Mouse (Mus musculus): ENCODE measurements around the gene Rasal2.

Rasal2 gene

GRCm38 (mm10) chr1:157343519-157343918 lies 68.9 kb downstream of the Rasal2 start:
- DNase-seq (ENCODE audit: low read depth, low spot score): peak; percentile 38

GRCm38 (mm10) chr1:157334834-157335233 lies 77.6 kb downstream of the Rasal2 start:
- DNase-seq (ENCODE audit: low read depth, low spot score): no peak

GRCm38 (mm10) chr1:157328068-157328467 lies 84.3 kb downstream of the Rasal2 start:
- DNase-seq (ENCODE audit: low read depth, low spot score): no peak

- no peak for DNase-seq (ENCODE audit: low read depth, low spot score)
These were observed 89.3 kb downstream of the Rasal2 start for GRCm38 (mm10) chr1:157323091-157323490.

GRCm38 (mm10) chr1:157318896-157319295 lies 93.5 kb downstream of the Rasal2 start:
- no peak for DNase-seq (ENCODE audit: low read depth, low spot score)

- no peak for DNase-seq (ENCODE audit: low read depth, low spot score)
These were observed 111.1 kb downstream of the Rasal2 start for GRCm38 (mm10) chr1:157301266-157301665.

- no peak for DNase-seq (ENCODE audit: low read depth, low spot score)
These were observed 112.8 kb downstream of the Rasal2 start for GRCm38 (mm10) chr1:157299559-157299958.

- no peak for DNase-seq (ENCODE audit: low read depth, low spot score)
These were observed 113.4 kb downstream of the Rasal2 start for GRCm38 (mm10) chr1:157298990-157299389.

GRCm38 (mm10) chr1:157297137-157297536 lies 115.3 kb downstream of the Rasal2 start:
- DNase-seq (ENCODE audit: low read depth, low spot score): no peak

GRCm38 (mm10) chr1:157295868-157296267 lies 116.5 kb downstream of the Rasal2 start:
- no peak for DNase-seq (ENCODE audit: low read depth, low spot score)

- DNase-seq (ENCODE audit: low read depth, low spot score): no peak
These were observed 122.2 kb downstream of the Rasal2 start for GRCm38 (mm10) chr1:157290173-157290572.

- DNase-seq (ENCODE audit: low read depth, low spot score): no peak
These were observed 123.1 kb downstream of the Rasal2 start for GRCm38 (mm10) chr1:157289251-157289650.

- peak; percentile 36 for DNase-seq (ENCODE audit: low read depth, low spot score)
These were observed 125.8 kb downstream of the Rasal2 start for GRCm38 (mm10) chr1:157286561-157286960.

GRCm38 (mm10) chr1:157285366-157285765 lies 127.0 kb downstream of the Rasal2 start:
- DNase-seq (ENCODE audit: low read depth, low spot score): no peak

GRCm38 (mm10) chr1:157280781-157281180 lies 131.6 kb downstream of the Rasal2 start:
- no peak for DNase-seq (ENCODE audit: low read depth, low spot score)

GRCm38 (mm10) chr1:157275672-157276307 lies 136.6 kb downstream of the Rasal2 start:
- no peak for DNase-seq (ENCODE audit: low read depth, low spot score)

GRCm38 (mm10) chr1:157267894-157268293 lies 144.5 kb downstream of the Rasal2 start:
- no peak for DNase-seq (ENCODE audit: low read depth, low spot score)

GRCm38 (mm10) chr1:157256562-157256961 lies 155.8 kb downstream of the Rasal2 start:
- peak; percentile 30 for DNase-seq (ENCODE audit: low read depth, low spot score)

GRCm38 (mm10) chr1:157255776-157256175 lies 156.6 kb downstream of the Rasal2 start:
- DNase-seq (ENCODE audit: low read depth, low spot score): no peak

GRCm38 (mm10) chr1:157253600-157254490 lies 158.6 kb downstream of the Rasal2 start:
- no peak for DNase-seq (ENCODE audit: low read depth, low spot score)

GRCm38 (mm10) chr1:157248112-157248511 lies 164.3 kb downstream of the Rasal2 start:
- DNase-seq (ENCODE audit: low read depth, low spot score): no peak

GRCm38 (mm10) chr1:157247341-157247740 lies 165.1 kb downstream of the Rasal2 start:
- no peak for DNase-seq (ENCODE audit: low read depth, low spot score)

- no peak for DNase-seq (ENCODE audit: low read depth, low spot score)
These were observed 165.6 kb downstream of the Rasal2 start for GRCm38 (mm10) chr1:157246779-157247178.

Measured in mesoderm, embryonic 11.5 days (tissue).